Mouse (Mus musculus): Measurements from ENCODE around the gene Arl2.
"Not testable (repeated sequence)": the region's sequence is repeated elsewhere in the genome, so short reads cannot be mapped to it uniquely, and the experiment has no call there.

Arl2 gene

DNA sequence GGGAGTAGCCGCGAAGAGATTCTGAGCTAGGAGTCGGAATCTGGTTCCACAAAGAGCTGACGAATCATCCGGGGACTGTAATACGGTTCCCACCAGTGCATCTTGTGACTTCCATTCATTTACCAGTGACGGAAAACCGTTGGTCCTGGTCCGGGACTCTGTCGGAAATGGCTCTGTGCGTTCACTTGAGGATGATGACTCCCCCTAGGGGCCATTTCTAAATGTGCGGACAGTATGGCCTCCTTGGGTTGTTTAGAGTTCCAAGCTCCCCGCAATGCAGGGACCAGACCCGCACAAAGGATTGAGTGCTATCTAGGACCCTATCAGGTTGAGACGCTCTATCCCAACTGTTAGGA lies at the start of gene Arl2:
Gene Arl2, minus strand, starts transcription at position 155 of the 356 bp plus-strand sequence.
- peak; percentile 95 for DNase-seq (ENCODE audit: low read depth, low spot score)

DNA sequence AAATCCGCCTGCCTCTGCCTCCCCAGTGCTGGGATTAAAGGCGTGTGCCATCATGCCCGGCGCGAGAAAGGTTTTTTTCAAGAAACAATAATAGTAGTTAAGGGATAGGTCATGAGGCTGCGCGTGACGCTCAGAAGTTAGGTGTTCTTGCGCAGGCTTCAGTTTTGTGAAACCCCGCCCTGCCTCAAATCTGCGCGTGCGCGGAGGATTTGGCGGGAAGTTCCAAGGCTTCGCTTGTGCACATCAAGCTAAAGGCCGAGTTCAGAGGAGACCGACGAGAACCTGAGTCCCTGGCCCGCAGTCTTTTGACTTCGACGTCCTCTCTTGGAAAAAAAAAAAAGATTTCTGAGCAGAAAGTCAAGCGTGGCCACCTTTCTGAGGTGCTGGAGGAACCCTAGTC lies 42.8 kb upstream of the Arl2 start, which contains the start of gene Majin:
Gene Majin, plus strand, starts transcription at position 258 of the 400 bp plus-strand sequence.
- DNase-seq (ENCODE audit: low read depth, low spot score) = no peak

DNA sequence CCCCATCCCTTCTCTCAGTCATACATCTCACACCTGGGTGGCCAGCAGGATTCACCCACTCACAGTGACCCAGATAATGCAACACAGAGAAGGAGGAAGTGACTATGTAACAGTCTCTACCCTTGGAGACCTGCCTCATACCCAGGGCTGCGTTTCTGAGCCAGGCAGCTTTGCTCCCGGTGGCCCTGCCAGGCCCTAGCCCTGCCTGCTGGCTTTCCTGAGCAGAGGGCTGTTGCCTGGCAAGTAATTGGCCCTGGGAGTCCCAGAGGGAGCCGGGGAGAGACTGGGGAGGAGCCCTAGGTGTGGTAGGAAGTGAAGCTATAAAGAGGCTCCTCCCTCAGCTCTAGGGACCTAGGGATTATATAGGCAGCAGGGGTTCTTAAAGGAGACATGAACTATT lies 41.2 kb upstream of the Arl2 start:
- DNase-seq (ENCODE audit: low read depth, low spot score) = no peak

DNA sequence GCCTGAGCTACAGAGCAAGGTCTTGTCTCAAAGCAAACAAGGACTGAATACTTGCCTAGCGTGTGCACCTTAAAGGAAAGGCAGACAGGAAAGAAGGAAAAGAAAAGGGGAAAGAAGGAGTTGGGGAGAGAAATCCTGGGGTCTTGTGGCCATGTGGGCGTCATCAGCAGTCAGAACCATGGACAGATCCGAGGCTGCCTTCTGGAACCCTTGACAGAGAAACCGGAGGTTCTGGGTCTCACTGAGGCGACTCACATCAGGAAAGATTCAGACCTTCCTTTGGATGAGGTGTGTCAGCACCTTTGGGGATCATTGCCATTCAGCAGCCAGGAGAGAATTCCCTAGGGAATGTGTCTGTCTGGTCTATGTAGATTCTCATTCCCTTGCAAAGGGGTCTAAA lies 40.3 kb upstream of the Arl2 start:
- no peak for DNase-seq (ENCODE audit: low read depth, low spot score)

DNA sequence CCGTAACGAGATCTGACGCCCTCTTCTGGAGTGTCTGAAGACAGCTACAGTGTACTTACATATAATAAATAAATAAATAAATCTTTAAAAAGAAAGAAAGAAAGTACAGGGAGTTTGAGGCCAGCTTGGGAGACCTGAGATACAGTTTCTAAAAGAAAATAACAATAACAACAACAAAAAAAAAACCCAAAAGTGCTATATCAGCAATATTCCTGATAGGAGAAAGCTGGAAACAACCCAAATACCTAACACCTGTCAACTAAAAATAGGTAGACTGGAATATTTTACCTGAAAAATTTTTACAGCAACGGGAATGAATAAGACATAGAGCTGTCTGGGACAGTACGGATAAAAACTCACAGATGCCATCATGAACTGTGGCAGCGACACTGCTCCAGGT lies 37.4 kb upstream of the Arl2 start:
- no peak for DNase-seq (ENCODE audit: low read depth, low spot score)

DNA sequence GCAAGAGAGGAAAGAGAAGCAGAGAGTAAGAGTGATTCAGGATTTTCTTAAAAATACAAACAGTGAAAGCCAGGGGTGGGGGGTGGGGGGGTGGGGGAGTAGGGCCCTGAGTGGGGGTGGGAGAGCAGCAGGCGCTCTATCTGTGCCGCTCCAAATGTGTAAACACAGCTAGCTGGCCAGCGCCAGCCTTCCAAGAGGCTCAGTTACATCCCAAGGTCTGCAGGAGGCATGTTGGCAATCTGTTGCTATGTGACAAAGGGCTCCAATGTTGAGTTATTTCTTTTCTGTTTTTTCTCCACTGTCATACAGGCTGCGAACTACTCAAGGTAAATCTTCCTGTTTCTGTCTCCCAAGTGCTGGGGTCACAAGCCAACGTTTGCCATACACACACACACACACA lies 33.4 kb upstream of the Arl2 start:
- DNase-seq (ENCODE audit: low read depth, low spot score) = no peak

DNA sequence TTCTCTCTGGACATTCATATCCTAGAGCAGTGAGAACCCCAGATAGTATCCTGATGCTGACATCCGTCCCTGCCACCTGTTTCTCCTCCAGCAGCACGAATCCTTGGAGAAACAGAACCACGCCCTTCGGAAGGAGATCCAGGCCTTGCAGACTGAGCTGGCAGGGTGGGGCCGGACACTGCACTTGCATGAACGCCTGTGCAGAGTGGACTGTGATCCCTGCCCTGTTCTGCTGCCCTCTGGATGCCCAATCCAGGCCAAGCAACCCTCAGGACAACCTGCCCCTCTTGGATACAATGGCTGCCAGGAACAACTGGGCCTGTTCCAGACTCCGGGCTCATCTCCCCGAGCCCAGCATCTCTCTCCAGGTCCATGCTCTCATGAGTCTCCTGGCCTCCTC lies 29.9 kb upstream of the Arl2 start:
- DNase-seq (ENCODE audit: low read depth, low spot score) = no peak

DNA sequence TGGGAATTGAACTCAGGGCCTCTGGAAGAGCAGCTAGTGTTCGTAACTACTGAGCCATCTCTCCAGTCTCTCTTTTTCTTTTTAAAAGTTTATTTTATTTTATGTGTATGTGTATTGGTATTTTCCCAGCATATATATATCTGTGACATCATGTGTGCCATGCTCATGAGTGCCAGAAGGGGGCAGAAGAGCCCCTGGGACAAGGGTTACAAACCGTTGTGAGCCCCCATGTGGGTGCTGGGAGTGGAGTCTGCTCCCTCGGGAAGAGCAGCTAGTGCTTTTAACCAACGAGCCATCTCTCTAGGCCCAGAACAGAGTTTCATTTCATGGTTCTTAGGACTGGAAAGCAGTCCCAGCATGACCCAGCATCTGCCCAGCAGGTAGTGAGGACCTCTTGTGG lies 25.4 kb upstream of the Arl2 start:
- no peak for DNase-seq (ENCODE audit: low read depth, low spot score)

DNA sequence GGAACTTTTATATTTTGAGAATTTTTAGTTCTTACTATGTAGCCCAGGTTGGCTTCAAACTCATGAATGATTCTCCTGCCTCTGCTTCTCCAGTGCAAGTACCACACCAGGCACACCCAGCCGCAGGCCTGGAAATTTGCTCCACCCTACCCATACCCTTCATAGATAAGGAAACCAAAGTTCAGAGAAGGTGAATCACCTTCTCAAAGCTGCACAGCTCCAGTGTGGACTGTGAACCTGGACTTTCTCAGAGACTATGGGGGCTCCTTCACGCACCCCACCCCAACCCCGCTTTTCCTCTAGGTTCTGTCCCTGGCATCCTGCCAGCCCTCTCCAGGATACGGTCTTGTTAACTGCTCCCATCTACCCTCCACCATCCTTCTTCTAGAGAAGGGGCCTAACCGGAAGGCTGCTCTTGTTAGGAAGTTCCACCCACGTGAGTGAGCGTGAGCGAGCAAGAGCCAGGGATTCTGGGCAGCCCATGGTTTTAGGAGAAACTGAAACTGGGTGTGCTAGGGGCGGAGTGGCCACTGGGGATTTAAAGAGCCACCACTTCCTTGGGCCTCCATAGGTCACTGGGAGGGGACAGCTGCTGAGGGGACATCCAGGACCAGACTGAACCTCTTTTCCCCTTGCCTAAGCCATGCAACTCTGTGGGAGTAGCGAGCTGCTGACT lies 22.7 kb upstream of the Arl2 start:
- DNase-seq (ENCODE audit: low read depth, low spot score) = no peak

DNA sequence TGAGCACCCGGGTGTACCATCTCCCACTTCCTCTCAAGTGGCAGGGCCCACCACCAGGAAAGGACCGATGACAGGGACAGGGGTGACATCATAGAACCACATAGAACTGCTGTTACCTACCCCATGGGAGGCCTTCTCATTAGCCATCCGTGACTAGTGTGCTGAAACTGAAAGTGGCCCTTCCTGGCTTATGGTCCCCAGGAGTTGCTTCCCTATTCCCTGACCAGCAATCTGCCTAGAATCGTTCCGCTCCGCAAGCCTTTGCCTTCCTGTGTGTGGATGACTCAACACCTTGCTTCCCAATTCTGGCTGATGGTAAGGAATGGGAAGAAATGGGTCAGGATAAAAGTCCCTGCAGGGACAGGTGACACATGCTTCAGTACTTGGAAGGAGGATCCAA lies 15.9 kb upstream of the Arl2 start:
- DNase-seq (ENCODE audit: low read depth, low spot score) = no peak

DNA sequence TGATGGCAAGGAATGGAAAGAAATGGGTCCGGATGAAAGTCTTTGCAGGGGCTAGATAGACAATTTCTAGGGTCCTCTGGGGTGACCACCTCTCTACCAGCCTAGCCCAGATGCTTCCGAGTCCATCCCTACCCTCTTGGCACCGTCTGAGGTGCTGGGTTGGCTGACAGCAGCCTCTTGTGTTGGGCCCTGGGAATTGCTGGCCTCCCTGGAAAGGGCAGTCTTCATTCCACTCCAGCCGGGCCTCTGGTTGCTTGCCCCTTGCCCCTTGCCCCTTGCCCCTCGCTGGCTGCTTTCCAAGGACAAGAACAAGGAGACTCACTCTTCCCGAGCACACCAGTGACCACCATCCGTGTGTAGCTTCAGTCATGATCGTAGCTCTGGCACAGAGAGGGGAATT lies 15.0 kb upstream of the Arl2 start:
- no peak for DNase-seq (ENCODE audit: low read depth, low spot score)

DNA sequence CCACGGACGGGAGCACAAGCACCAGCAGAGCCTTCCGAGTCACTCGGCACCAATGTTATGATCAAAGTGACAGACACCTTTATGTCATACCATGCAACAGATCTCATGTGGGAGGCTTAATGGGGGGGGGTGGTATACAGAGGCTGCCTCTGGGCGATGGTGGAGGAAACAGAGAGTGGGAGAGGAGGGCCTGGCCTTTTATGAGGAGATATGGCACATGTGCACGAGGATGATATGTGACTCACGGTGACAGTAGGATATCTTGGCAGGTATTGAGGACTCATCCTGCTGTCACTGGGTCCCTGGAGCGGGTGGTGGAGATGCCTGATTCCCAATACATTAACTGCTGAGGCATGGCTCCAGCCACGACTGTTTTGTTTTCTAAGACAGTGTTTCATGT lies 13.8 kb upstream of the Arl2 start:
- DNase-seq (ENCODE audit: low read depth, low spot score) = no peak

DNA sequence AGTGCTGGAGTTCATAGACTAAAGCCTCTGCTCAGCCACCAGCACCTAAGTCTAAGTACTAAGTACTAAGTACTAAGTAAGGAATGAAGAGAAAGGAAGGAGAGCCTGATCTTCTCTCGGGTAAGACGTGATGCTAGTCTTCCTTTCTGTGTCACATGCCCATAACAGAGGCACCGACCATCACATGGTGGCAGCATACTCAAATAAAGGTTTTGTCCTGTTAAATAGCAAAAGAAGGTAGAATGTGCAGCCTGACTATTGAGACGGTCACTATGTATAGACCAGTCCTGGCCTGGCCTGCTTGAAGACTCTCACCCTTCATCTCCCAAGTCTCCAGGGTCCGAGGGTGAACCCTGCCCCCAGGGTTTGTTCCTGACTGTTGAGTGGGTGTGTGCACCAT lies 3.5 kb upstream of the Arl2 start:
- no peak for DNase-seq (ENCODE audit: low read depth, low spot score)

DNA sequence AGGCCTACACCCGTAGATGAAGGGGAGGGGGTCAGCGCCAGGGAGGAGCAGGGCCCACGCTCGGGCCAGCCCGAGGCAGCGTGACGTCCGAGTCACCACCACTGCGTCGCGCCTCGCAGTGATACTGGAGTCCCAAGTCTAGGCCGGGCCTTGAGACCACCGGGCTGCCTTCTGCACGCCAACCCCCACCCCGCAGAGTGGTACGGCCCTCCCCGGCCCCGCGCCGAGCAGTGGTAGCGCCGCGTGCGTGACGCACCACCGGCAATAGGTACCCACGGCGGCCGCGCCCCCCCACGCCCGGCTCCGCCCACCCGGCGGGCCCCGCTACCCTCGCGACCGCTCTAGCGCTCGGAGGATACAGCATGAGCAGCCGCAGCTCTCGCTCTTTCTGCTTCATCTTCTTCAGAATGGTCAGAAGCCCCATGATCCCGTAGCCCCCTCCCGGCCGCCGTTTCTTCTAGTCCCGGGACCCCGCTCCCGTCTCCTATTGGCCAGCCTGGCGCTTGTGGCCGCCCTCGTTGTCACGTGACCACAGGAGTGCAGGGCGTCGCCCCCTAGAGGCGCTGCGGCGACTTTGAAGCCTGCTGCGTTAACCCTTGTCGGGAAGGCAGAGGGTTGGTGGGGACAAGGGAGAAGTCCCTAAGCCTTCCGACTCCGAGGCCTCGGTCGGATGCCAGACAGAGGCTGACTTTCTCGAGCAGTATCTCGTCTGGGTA lies 512 bp downstream of the Arl2 start, which contains the start of gene Batf2:
Gene Batf2, plus strand, starts transcription at position 306 of the 716 bp plus-strand sequence.
- DNase-seq (ENCODE audit: low read depth, low spot score) = peak; percentile 96

DNA sequence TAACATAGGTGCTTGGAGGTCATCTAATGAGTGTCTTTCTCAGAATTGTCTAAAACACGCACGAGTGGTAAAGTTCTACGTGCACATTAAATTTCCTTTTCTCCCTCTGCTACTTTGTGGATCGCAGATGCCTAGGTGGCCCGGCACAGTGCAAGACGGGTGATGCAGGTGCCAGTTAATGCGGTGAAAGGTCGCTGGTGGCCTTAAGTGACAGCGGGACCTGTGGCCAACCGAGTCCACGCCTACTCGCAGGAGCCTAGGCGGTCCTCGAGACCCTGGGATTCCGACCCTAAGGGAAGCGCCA lies 1.0 kb downstream of the Arl2 start:
- no peak for DNase-seq (ENCODE audit: low read depth, low spot score)

DNA sequence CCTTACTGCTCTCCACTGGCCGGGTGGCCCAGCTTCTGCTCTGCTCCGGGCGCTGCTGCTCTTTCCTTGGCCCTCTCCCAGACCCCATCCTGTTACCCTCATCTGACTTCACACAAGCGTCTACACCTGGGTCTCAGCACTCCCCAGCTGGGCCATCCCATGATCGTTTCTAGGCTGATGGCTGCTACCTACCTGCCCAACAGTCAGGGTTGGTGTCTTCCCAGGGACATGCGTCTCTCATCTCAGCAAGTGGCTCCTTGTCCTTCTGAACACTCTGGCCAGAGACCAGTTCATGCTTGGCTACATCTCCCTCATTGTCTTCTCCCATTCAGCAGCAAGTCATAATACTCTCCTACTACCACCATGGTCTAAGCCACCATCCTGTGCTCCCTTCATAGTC lies 1.6 kb downstream of the Arl2 start:
- DNase-seq (ENCODE audit: low read depth, low spot score) = no peak

DNA sequence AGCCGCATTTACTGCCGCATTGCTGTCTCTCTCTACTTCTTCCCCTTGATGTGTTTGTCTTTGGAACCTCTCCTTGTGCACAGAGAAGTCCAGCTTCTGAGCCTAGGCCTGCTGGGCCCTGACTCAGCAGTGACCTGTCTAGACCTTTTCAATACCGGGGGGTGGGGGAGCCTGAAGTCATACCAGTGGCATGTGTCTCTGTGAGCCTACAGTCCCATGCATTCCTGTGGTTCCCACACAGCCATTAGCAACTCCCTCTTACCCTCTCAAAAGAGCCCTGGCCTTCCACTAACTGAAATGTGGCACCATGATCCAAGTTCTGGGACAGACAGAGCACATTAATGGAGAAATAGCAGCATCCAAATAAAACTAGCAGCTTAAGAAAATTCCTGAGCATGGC lies 5.0 kb downstream of the Arl2 start:
- DNase-seq (ENCODE audit: low read depth, low spot score) = no peak

DNA sequence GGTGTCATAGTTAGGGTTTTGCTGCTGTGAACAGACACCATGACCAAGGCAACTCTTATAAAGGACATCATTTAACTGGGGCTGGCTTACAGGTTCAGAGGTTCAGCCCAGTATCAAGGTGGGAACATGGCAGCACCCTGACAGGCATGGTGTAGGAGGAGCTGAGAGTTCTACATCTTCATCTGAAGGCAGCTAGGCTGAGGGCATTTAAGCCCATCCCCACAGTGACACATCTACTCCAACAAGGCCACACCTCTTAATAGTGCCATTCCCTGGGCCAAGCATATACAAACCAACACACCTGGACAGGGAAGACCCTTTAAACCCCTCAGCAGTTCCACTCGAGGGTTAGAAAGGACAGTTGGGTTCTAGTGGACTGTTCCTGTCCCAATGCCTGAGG lies 8.2 kb downstream of the Arl2 start:
- not testable (repeated sequence) for DNase-seq (ENCODE audit: low read depth, low spot score)

DNA sequence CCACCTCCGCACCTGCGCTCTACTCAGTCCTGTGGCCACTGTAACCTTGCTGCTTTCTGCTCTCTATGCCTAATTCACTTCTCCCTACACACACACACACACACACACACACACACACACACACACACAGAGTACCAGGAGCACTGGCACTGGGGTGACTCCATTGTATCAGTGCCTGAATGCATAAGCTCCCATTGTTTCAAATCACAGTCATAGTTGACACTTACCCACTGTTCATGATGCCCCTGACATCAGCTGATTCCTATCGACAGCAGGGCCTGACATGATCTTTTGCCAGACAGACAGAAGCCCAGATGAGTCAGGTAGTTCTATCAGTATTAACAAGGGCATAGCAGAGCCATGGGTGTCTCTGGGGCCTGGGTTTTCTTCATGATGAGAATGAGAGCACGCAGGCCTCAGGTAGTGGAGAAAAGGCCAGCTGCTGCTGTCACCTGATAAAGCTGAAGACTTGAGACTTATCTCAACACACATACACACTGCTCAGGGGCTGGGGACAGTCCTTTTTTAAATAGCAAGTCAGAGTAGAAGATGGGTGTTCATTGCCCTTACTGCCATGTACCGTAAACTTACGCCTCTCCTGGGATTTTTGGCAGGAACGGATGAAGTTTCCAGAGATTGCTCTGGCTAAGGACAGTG lies 9.0 kb downstream of the Arl2 start:
- no peak for DNase-seq (ENCODE audit: low read depth, low spot score)

DNA sequence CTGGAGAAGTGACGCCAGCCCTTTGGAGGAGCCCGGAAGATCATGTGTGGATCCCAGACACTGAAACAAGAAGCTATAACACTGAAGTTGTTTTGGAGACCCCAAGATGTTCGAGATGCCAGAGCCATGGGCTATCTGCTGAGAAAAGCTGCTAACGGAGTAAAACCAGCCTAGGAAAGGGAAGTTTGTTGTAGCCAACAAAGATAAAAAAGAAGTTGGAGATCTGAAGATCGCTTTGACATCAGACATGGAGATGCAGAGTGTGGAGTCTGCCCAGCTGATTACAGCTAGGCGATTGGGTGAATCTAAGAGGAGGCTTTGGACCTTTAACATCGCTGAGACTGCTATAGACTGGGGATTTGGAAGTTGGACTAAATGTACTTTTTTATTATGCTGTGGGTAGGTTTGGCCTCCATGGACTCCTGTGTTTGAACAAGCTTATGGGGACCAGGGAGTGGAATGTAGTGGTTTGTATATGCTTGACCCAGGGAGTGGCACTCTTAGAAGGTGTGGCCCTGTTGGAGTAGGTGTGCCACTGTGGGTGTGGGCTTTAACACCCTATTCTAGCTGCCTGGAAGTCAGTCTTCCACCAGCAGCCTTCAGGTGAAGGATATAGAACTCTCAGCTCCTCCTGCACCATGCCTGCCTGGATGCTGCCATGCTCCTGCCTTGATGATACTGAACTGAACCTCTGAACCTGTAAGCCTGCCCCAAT lies 10.8 kb downstream of the Arl2 start:
- not testable (repeated sequence) for DNase-seq (ENCODE audit: low read depth, low spot score)

DNA sequence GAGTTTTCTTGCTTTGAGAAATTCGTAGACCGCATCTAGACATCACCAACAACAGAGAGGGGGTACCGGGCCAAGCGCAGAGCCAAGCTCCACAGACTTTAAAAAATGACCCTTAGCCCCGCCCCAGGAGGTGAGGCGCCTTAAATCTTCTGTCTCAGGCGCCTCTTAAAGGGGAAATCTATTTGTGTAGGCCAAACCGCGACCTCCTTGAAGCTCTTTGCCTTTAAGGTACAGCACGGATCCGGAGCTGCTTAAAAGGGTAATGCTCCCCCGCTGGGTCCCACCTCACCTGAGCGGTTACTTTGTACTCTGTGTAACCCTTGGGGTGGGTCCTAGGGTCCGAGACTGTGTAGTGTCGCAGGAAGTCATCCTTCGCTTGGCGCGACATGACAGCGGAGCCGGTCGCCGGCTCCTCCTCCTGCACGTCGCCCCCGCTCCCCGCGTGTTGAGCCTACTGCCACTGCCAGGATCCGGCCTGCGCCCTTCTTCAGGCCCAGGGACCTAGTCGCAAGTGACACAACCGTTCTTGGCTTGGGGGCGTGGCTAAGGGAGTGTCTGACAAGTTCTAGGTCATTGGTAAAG lies 13.5 kb downstream of the Arl2 start, which contains the start of gene Snx15:
Gene Snx15, minus strand, starts transcription at position 545 of the 582 bp plus-strand sequence.
- peak; percentile 98 for DNase-seq (ENCODE audit: low read depth, low spot score)

Measured in telencephalon, adult 2 months (tissue).